Mouse (Mus musculus) regulatory T cell (primary cell): ENCODE measurements at regions not wholly inside any gene's neighbourhood (a gene's known extent, or its start where the extent isn't known, plus 50 kb on each side); places are given as distances from the start of the nearest gene placed in this dataset.

Experiments
- in situ Hi-C: fragments of 300-600 bp; cut with MboI, MseI; formaldehyde crosslinking; loops from one replicate; pipeline ENCODE4 v1.15.1; 2025; ENCODE audit warnings: high pct_unique_total_duplicates

GRCm38 (mm10) chr14:120816529-120816928 lies 94.5 kb upstream of the Ipo5 start:
- in situ Hi-C loops: no loop called here

GRCm38 (mm10) chr14:120826187-120826586 lies 84.8 kb upstream of the Ipo5 start:
- in situ Hi-C loops: loop anchor here (25.0 kb wide), 1 partner anchor 361 kb away; no protein-coding TSS in a partner anchor

- in situ Hi-C loops: loop anchor here (25.0 kb wide), 1 partner anchor 357 kb away; no protein-coding TSS in a partner anchor
Observed at GRCm38 (mm10) chr14:120830389-120830835, 80.6 kb upstream of the Ipo5 start.

GRCm38 (mm10) chr14:120831397-120831796 lies 79.6 kb upstream of the Ipo5 start:
- in situ Hi-C loops: loop anchor here (25.0 kb wide), 1 partner anchor 356 kb away; no protein-coding TSS in a partner anchor

GRCm38 (mm10) chr14:120831847-120832613 lies 79.0 kb upstream of the Ipo5 start:
- in situ Hi-C loops: loop anchor here (25.0 kb wide), 1 partner anchor 355 kb away; no protein-coding TSS in a partner anchor

GRCm38 (mm10) chr14:120834821-120835220 lies 76.2 kb upstream of the Ipo5 start:
- in situ Hi-C loops: loop anchor here (5.0 to 25.0 kb wide), 2 partner anchors 67 to 352 kb away; no protein-coding TSS in a partner anchor

GRCm38 (mm10) chr14:120835758-120836157 lies 75.3 kb upstream of the Ipo5 start:
- in situ Hi-C loops: loop anchor here (5.0 to 25.0 kb wide), 2 partner anchors 67 to 352 kb away; no protein-coding TSS in a partner anchor

GRCm38 (mm10) chr14:120836535-120837316 lies 74.3 kb upstream of the Ipo5 start:
- in situ Hi-C loops: loop anchor here (5.0 to 25.0 kb wide), 2 partner anchors 66 to 351 kb away; no protein-coding TSS in a partner anchor

GRCm38 (mm10) chr14:120840900-120841299 lies 70.1 kb upstream of the Ipo5 start:
- in situ Hi-C loops: loop anchor here (25.0 kb wide), 1 partner anchor 346 kb away; no protein-coding TSS in a partner anchor

GRCm38 (mm10) chr14:120841311-120841710 lies 69.7 kb upstream of the Ipo5 start:
- in situ Hi-C loops: loop anchor here (25.0 kb wide), 1 partner anchor 346 kb away; no protein-coding TSS in a partner anchor

- in situ Hi-C loops: loop anchor here (25.0 kb wide), 1 partner anchor 342 kb away; no protein-coding TSS in a partner anchor
Observed at GRCm38 (mm10) chr14:120845172-120845571, 65.9 kb upstream of the Ipo5 start.

- in situ Hi-C loops: loop anchor here (25.0 kb wide), 1 partner anchor 341 kb away; no protein-coding TSS in a partner anchor
Observed at GRCm38 (mm10) chr14:120846073-120846850, 64.8 kb upstream of the Ipo5 start.

GRCm38 (mm10) chr14:120847006-120847405 lies 64.0 kb upstream of the Ipo5 start:
- in situ Hi-C loops: loop anchor here (25.0 kb wide), 1 partner anchor 340 kb away; no protein-coding TSS in a partner anchor

- in situ Hi-C loops: loop anchor here (25.0 kb wide), 1 partner anchor 339 kb away; no protein-coding TSS in a partner anchor
Observed at GRCm38 (mm10) chr14:120848083-120848951, 62.7 kb upstream of the Ipo5 start.

GRCm38 (mm10) chr14:120849159-120849558 lies 61.9 kb upstream of the Ipo5 start:
- in situ Hi-C loops: loop anchor here (25.0 kb wide), 1 partner anchor 338 kb away; no protein-coding TSS in a partner anchor

GRCm38 (mm10) chr14:120853643-120854042 lies 57.4 kb upstream of the Ipo5 start:
- in situ Hi-C loops: no loop called here

GRCm38 (mm10) chr14:120854559-120854958 lies 56.5 kb upstream of the Ipo5 start:
- in situ Hi-C loops: no loop called here

GRCm38 (mm10) chr14:120855181-120855580 lies 55.8 kb upstream of the Ipo5 start:
- in situ Hi-C loops: no loop called here
